Mouse (Mus musculus) midbrain, postnatal 0 days (tissue): ENCODE results near the gene Cplx1. TPM values are rescaled to one million over a fixed set of nuclear protein-coding genes. Genes with fewer than 3 reads are reported as not detected.

Experiments
- ATAC-seq: fragments of 200-750 bp; cut with Nextera tagmentation; 2 replicates; pipeline ENCODE4 v1.8.0; 2017; ENCODE audit warnings: moderate number of reproducible peaks, mild to moderate bottlenecking, moderate TSS enrichment, moderate library complexity; ENCODE audit not compliant: low FRiP score
- DNase-seq: peaks from one replicate; pipeline ENCODE4 v3.0.0-alpha.2; 2015; ENCODE audit warnings: low spot score
- H3K27ac ChIP-seq: fragments of 300-500 bp; sonication (generic); 2 replicates; pipeline ENCODE4 v1.5.1; 2014; ENCODE audit warnings: low read depth, mild to moderate bottlenecking, low read length, mixed read lengths
- H3K27me3 ChIP-seq: fragments of 300-500 bp; sonication (generic); 2 replicates; pipeline ENCODE4 v1.6.1; 2014; ENCODE audit warnings: low read length, control low read depth, mixed read lengths; ENCODE audit not compliant: insufficient read depth
- H3K36me3 ChIP-seq: fragments of 300-500 bp; sonication (generic); 2 replicates; pipeline ENCODE4 v1.6.1; 2014; ENCODE audit warnings: low read length, control low read depth, mixed read lengths; ENCODE audit not compliant: insufficient read depth
- H3K4me1 ChIP-seq: fragments of 300-500 bp; sonication (generic); 2 replicates; pipeline ENCODE4 v1.6.1; 2014; ENCODE audit warnings: mild to moderate bottlenecking, control low read depth, antibody characterized with exemption, low read length, mixed read lengths; ENCODE audit not compliant: insufficient read depth
- H3K4me2 ChIP-seq: fragments of 300-500 bp; sonication (generic); 2 replicates; pipeline ENCODE4 v1.6.1; 2014; ENCODE audit warnings: low read depth, mild to moderate bottlenecking, low read length, mixed read lengths; ENCODE audit not compliant: poor library complexity, severe bottlenecking
- H3K4me3 ChIP-seq: fragments of 300-500 bp; sonication (generic); 2 replicates; pipeline ENCODE4 v1.5.1; 2014; ENCODE audit warnings: low read depth, mild to moderate bottlenecking, low read length, moderate library complexity
- H3K9ac ChIP-seq: fragments of 300-500 bp; sonication (generic); replicated peaks from 2 replicates; pipeline ENCODE4 v1.6.1; 2014; ENCODE audit warnings: mild to moderate bottlenecking, low read length, moderate library complexity, mixed read lengths; ENCODE audit not compliant: poor library complexity, severe bottlenecking
- H3K9me3 ChIP-seq: fragments of 300-500 bp; sonication (generic); 2 replicates; pipeline ENCODE4 v1.6.1; 2016; ENCODE audit warnings: low read length, control low read depth
- CTCF ChIP-seq: IDR thresholded peaks from 2 replicates; pipeline ENCODE4 v1.5.1; 2016; ENCODE audit warnings: antibody characterized with exemption, mild to moderate bottlenecking
- WGBS: fragments of 180-500 bp; shearing (Covaris S2); extraction: QIAGEN DNeasy Blood & Tissue Kit; methylation state at CpG from one replicate; pipeline ENCODE4 v1.1.7; 2014; 5-methylcytosine and 5-hydroxymethylcytosine counted together
- polyA plus RNA-seq: library from polyadenylated mRNA; unstranded; fragments of >200 nt; fragmentation: Nextera tagmentation; extraction: Ambion mirVana; gene quantifications from 2 replicates; pipeline ENCODE4 v1.2.1, GENCODE M21; 2015
- total RNA-seq: library from RNA; depleted of rRNA; stranded (reverse); fragments of >200 nt; gene quantifications from 2 replicates; pipeline ENCODE4 v1.2.3, GENCODE M21; 2014; rRNA removed

Cplx1 gene
- total RNA-seq, result 47.2 and 66.4 TPM in 2 replicates
- 97.4 and 117 TPM in 2 replicates for polyA plus RNA-seq

DNA sequence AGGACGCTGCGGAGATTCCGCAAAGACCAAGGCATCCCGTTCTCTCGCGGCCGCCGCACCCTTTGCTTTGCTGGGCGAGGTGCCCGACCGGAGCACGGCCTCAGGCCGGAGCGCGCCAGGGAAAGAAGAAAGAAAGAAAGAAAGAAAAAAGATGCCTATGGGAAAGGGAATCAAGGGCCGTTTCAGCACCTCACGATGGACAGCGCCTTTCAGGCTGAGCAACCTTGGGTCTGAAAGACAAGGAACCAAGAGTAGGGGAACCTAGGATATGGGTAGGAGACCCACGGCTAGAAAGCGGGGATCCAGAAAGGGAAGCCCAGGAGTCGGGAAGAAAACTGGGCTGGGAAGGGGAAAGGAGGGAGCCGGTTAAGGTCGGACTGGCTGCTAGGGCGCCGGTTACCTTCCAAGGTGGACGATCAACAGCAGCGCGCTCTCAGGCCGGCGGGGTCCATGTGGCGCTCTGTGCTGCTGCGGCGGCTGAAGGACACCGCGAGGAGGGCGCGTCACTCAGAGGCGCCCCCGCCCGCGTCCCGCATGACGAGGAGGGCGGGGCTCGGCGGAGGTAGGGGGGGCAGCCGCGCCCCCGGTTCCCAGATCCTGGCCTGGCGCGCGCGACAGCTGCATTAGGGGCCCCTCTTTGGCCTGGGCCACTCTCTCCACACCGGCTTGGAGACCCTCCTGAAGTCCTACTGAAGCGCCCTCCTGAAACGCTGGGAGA is at the start of gene Cplx1:
Gene Cplx1, minus strand, starts transcription at position 536 of the 718 bp plus-strand sequence.
- ATAC-seq (peak; percentile 93), DNase-seq (peak; percentile 81)
- no peaks in the 10 kb centered on the region for H3K27me3 ChIP-seq
- H3K9me3 ChIP-seq, result no peaks in the 10 kb centered on the region
- peak within 1 kb of the TSS; percentile 63 for H3K4me3 ChIP-seq
- WGBS, result under 1% methylated on average over 53 of the region's 56 CpGs
- H3K4me2 ChIP-seq, result peak within 1 kb of the TSS; percentile 75
- H3K36me3 ChIP-seq, result 0 out of 2 replicates have a peak, but pooled peaks cover 3% of the 10 kb centered on the region
- peak; percentile 16; the same call in 1 of the 2 replicates for TF ChIP-seq CTCF
- peaks cover 3% of the 10 kb centered on the region; the same call in 1 of the 2 replicates for H3K4me1 ChIP-seq
- peak within 1 kb of the TSS; percentile 87 for H3K27ac ChIP-seq
- H3K9ac ChIP-seq, result peak within 1 kb of the TSS; percentile 83

- Histone ChIP-seq H3K36me3 (peaks cover 74% of the 10 kb centered on the region), H3K9me3 (no peaks in the 10 kb centered on the region)
- peak; percentile 62 for DNase-seq
Observed at GRCm38 (mm10) chr5:108581361-108581891, 31.6 kb upstream of the Cplx1 start.

GRCm38 (mm10) chr5:108573054-108573453 is 23.2 kb upstream of the Cplx1 start:
- Histone ChIP-seq H3K36me3 (peaks cover 83% of the 10 kb centered on the region), H3K27ac (no peak overlapping the region), H3K9me3 (no peaks in the 10 kb centered on the region), H3K4me1 (no peaks in the 10 kb centered on the region), H3K9ac (no peak overlapping the region), H3K27me3 (no peaks in the 10 kb centered on the region), H3K4me3 (no peak overlapping the region), H3K4me2 (no peak overlapping the region)
- DNase-seq (no peak), ATAC-seq (no peak)
- TF ChIP-seq CTCF, result no peak
- 94% methylated on average over 6 of the region's 6 CpGs for WGBS

More at GRCm38 (mm10) chr5:108581361-108581891, 31.6 kb upstream of the Cplx1 start:
- 81% methylated on average over 3 of the region's 3 CpGs for WGBS
- Histone ChIP-seq H3K27me3 (no peaks in the 10 kb centered on the region), H3K4me3 (no peak overlapping the region), H3K4me1 (no peaks in the 10 kb centered on the region), H3K27ac (no peak overlapping the region), H3K9ac (no peak overlapping the region), H3K4me2 (no peak overlapping the region)
- TF ChIP-seq CTCF, result no peak
- no peak for ATAC-seq

GRCm38 (mm10) chr5:108570991-108571390 is 21.2 kb upstream of the Cplx1 start:
- Histone ChIP-seq H3K27me3 (no peaks in the 10 kb centered on the region), H3K27ac (no peak overlapping the region), H3K4me3 (no peak overlapping the region), H3K4me2 (no peak overlapping the region), H3K36me3 (peaks cover 81% of the 10 kb centered on the region), H3K9ac (no peak overlapping the region), H3K9me3 (no peaks in the 10 kb centered on the region), H3K4me1 (no peaks in the 10 kb centered on the region)
- DNase-seq (no peak), ATAC-seq (no peak)
- 96% methylated on average over 1 of the region's 1 CpGs for WGBS
- TF ChIP-seq CTCF, result no peak

DNA sequence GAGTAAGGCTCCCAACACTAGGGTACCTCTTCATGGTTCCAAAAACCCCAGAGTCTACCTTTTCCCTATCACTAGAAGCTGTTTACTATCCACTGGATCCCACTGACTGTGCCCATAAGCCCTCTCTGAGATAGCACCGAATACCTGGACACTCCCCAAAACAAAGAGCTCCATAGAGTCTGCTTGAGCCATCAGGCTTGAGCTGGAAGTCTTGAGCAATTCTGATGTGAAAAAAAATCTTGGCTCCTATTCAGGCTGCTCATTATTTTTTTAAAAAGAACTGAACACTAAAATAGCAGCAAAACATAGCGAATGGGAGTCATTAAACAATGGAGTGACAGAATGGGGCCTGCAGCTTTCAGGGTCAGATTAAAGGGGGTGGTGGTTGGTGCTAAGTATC is 17.3 kb upstream of the Cplx1 start:
- Histone ChIP-seq H3K27me3 (no peaks in the 10 kb centered on the region), H3K36me3 (peaks cover 51% of the 10 kb centered on the region), H3K4me2 (no peak overlapping the region), H3K4me1 (no peaks in the 10 kb centered on the region), H3K4me3 (no peak overlapping the region), H3K9ac (no peak overlapping the region), H3K27ac (no peak overlapping the region), H3K9me3 (no peaks in the 10 kb centered on the region)
- no peak for DNase-seq
- 100% methylated on average over 2 of the region's 2 CpGs for WGBS
- no peak for TF ChIP-seq CTCF
- no peak for ATAC-seq

DNA sequence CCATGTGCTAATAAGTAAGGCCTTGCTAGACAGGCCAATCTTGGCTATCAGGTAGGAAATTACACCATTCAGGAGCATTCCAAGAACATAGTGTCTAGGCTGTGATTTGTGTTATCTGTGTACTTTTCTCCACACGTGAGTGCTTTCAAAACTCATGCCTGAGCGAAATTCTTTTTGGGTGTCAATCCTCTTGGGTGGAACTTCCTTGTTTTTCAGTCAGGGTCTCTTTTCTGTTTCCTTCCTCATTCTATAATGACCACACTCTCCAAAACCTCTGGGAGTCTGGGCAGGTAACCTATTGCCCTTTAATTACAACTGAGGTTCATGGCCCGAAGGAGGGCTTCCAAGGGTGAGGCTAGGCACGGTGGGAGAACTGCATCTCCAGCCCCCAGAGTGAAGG is 16.7 kb upstream of the Cplx1 start:
- Histone ChIP-seq H3K9ac (no peak overlapping the region), H3K9me3 (no peaks in the 10 kb centered on the region), H3K27me3 (no peaks in the 10 kb centered on the region), H3K4me3 (no peak overlapping the region), H3K4me2 (no peak overlapping the region), H3K27ac (no peak overlapping the region), H3K4me1 (no peaks in the 10 kb centered on the region), H3K36me3 (peaks cover 45% of the 10 kb centered on the region)
- DNase-seq, result no peak
- 93% methylated on average over 4 of the region's 4 CpGs for WGBS
- ATAC-seq, result no peak
- TF ChIP-seq CTCF, result no peak
